8 mouse cellular contexts compared by ENCODE assay signal in genomic region chr3:65352278-65353127, GRCm38 (mm10). TPM values are rescaled to one million over a fixed set of nuclear protein-coding genes. Genes with fewer than 3 reads are reported as not detected.
DNase-seq lines count a peak whose midpoint lies in the region; TF ChIP-seq lines count a peak whose summit lies in the region.

No protein-coding gene starts in this region.

- DNase-seq in heart, adult 2 months: no peak
- no peak for DNase-seq in heart, postnatal 4 days
- DNase-seq in 416B (ENCODE audit: low read depth) (peak; percentile 87), adipocyte (ENCODE audit: low spot score) (peak; percentile 44)
- peak; percentile 14 for DNase-seq in large intestine, adult 2 months (ENCODE audit: low read depth, low spot score)
- DNase-seq in retina, postnatal 7 days (ENCODE audit: low read depth, low spot score): peak; percentile 31
- DNase-seq in gastrocnemius, postnatal 14 days: no peak
- DNase-seq in kidney, adult 8-10 months: no peak

- no peaks in the 10 kb centered on the region for H3K79me2 ChIP-seq in heart, adult 2 months (replicated peaks; ENCODE audit: control insufficient read depth, insufficient read depth, low read length)

- no peak for TF ChIP-seq EP300 in heart, adult 2 months (IDR thresholded peaks at IDR 0.05; ENCODE audit: insufficient read depth, low read depth, low read length)

- H3K27ac ChIP-seq in heart, adult 2 months: no peak overlapping the region

- intact Hi-C loops in heart, adult 2 months (cut with DNase I): loop anchor here (5.0 kb wide), 2 partner anchors 35 to 370 kb away; no protein-coding TSS in a partner anchor
- intact Hi-C loops in gastrocnemius, postnatal 14 days (cut with DNase I; ENCODE audit: low total_unique reads): loop anchor here (5.0 kb wide), 1 partner anchor 35 kb away; no protein-coding TSS in a partner anchor

- H3K4me1 ChIP-seq in heart, adult 2 months (ENCODE audit: control insufficient read depth, insufficient read depth, low read length): no peaks in the 10 kb centered on the region; the same call in 1 of the 2 replicates

- peak; percentile 82 for TF ChIP-seq CTCF in heart, adult 2 months (IDR thresholded peaks at IDR 0.05)

- H3K4me3 ChIP-seq in heart, adult 2 months: no peak overlapping the region

- no peak for TF ChIP-seq POLR2A in heart, adult 2 months (IDR thresholded peaks at IDR 0.05; ENCODE audit: insufficient read depth, low read depth, low read length)

- no peak overlapping the region for H3K9ac ChIP-seq in heart, adult 2 months (ENCODE audit: low read depth, low read length)

- WGBS in heart, adult 2 months: 36% methylated on average over 4 of the region's 4 CpGs
- WGBS in large intestine, adult 2 months: 32% methylated on average over 4 of the region's 4 CpGs

- no peaks in the 10 kb centered on the region for H3K36me3 ChIP-seq in heart, adult 2 months (ENCODE audit: control insufficient read depth, insufficient read depth, low read length)

- H3K27me3 ChIP-seq in heart, adult 2 months (ENCODE audit: control insufficient read depth, insufficient read depth, low read length): no peaks in the 10 kb centered on the region

RNA-seq across cellular contexts. Expression of gene Ssr3, which starts 39.9 kb away (rescaled TPM):
- total RNA-seq in heart, adult 2 months (2021): 100 to 1,000 TPM; 111 to 120 TPM
- 64.8 and 120 TPM in 2 replicates for polyA plus RNA-seq in heart, adult 2 months (2012; rRNA removed)
- total RNA-seq in heart, postnatal 4 days (2021): 100 to 1,000 TPM; 178 TPM
- polyA plus RNA-seq in large intestine, adult 2 months (2012; rRNA removed): 77.1 and 78.2 TPM in 2 replicates
- 100 to 1,000 TPM; 169 to 182 TPM for total RNA-seq in gastrocnemius, postnatal 14 days (2021)

Comparison
In these comparisons a context has a peak if more than half of its experiments do, and no peak if none do; other contexts are left out.
1. DNase-seq: peak in 416B (single experiment), adipocyte (single experiment), large intestine, adult 2 months (single experiment) and retina, postnatal 7 days (single experiment); none in heart, adult 2 months (0 of 2), heart, postnatal 4 days (single experiment), gastrocnemius, postnatal 14 days (single experiment) and kidney, adult 8-10 months (0 of 2).